Comparison of ENCODE assay signal across 8 mouse cellular contexts in genomic region chrX:71815631-71816345, GRCm38 (mm10). TPM values are rescaled to one million over a fixed set of nuclear protein-coding genes. Genes with fewer than 3 reads are reported as not detected.
A peak's percentile ranks its signal among the peaks of the same experiment; 100 is the strongest.
DNase-seq lines count a peak whose midpoint lies in the region; ATAC-seq and TF ChIP-seq lines count a peak whose summit lies in the region.

Gene Vma21, plus strand, starts transcription at chrX:71815924.

- peak within 1 kb of the TSS; percentile 82 for H3K4me3 ChIP-seq in E14TG2a.4 (replicated peaks; ENCODE audit: low read length)
- H3K4me3 ChIP-seq in embryonic facial prominence, embryonic 12.5 days, result peak within 1 kb of the TSS; percentile 66
- peak within 1 kb of the TSS; percentile 65 for H3K4me3 ChIP-seq in heart, embryonic 11.5 days (ENCODE audit: low read depth, low read length)
- peak within 1 kb of the TSS; percentile 69 for H3K4me3 ChIP-seq in liver, postnatal 0 days (ENCODE audit: low read depth, low read length)

- peak; percentile 0 to 9 for DNase-seq in kidney, postnatal 36 days
- DNase-seq in liver, postnatal 0 days, result peak; percentile 11
- peak; percentile 71 for DNase-seq in skeletal muscle tissue, adult 2 months (ENCODE audit: low read depth, low spot score)
- DNase-seq in ovary, postnatal 36 days (ENCODE audit: low spot score), result no peak

- H3K27me3 ChIP-seq in E14TG2a.4 (ENCODE audit: insufficient read depth, low read length), result no peaks in the 10 kb centered on the region
- H3K27me3 ChIP-seq in embryonic facial prominence, embryonic 12.5 days, result 0 out of 2 replicates have a peak, but pooled peaks cover 3% of the 10 kb centered on the region
- H3K27me3 ChIP-seq in heart, embryonic 11.5 days (ENCODE audit: control insufficient read depth, insufficient read depth, low read length), result no peaks in the 10 kb centered on the region
- H3K27me3 ChIP-seq in liver, postnatal 0 days (ENCODE audit: insufficient read depth, low read length), result no peaks in the 10 kb centered on the region

- H3K27ac ChIP-seq in embryonic facial prominence, embryonic 12.5 days, result peak within 1 kb of the TSS; percentile 73
- H3K27ac ChIP-seq in heart, embryonic 11.5 days (ENCODE audit: low read depth, low read length), result peak within 1 kb of the TSS; percentile 85
- peak within 1 kb of the TSS; percentile 84 for H3K27ac ChIP-seq in liver, postnatal 0 days (ENCODE audit: low read depth)

- peaks cover 14% of the 10 kb centered on the region for H3K4me1 ChIP-seq in E14TG2a.4 (replicated peaks; ENCODE audit: low read depth, low read length)
- H3K4me1 ChIP-seq in embryonic facial prominence, embryonic 12.5 days, result no peaks in the 10 kb centered on the region
- no peaks in the 10 kb centered on the region for H3K4me1 ChIP-seq in heart, embryonic 11.5 days (ENCODE audit: control insufficient read depth, insufficient read depth, low read length)
- no peaks in the 10 kb centered on the region for H3K4me1 ChIP-seq in liver, postnatal 0 days (ENCODE audit: insufficient read depth)

- peak within 1 kb of the TSS; percentile 75 for H3K9ac ChIP-seq in embryonic facial prominence, embryonic 12.5 days
- H3K9ac ChIP-seq in heart, embryonic 11.5 days (ENCODE audit: low read depth, low read length), result peak within 1 kb of the TSS; percentile 76
- H3K9ac ChIP-seq in liver, postnatal 0 days (replicated peaks), result peak within 1 kb of the TSS; percentile 77

- H3K9me3 ChIP-seq in E14TG2a.4 (ENCODE audit: low read length), result no peaks in the 10 kb centered on the region
- H3K9me3 ChIP-seq in embryonic facial prominence, embryonic 12.5 days, result no peaks in the 10 kb centered on the region
- no peaks in the 10 kb centered on the region for H3K9me3 ChIP-seq in heart, embryonic 11.5 days (replicated peaks; ENCODE audit: control insufficient read depth, low read length)
- H3K9me3 ChIP-seq in liver, postnatal 0 days (ENCODE audit: low read length), result no peaks in the 10 kb centered on the region

- peak within 1 kb of the TSS; percentile 44 for H3K4me2 ChIP-seq in embryonic facial prominence, embryonic 12.5 days (replicated peaks)
- peak within 1 kb of the TSS; percentile 65 for H3K4me2 ChIP-seq in heart, embryonic 11.5 days
- peak within 1 kb of the TSS; percentile 69 for H3K4me2 ChIP-seq in liver, postnatal 0 days (ENCODE audit: low read depth, low read length)

- no peak for ATAC-seq in activated CD4-positive, CD25-positive, alpha-beta regulatory T cell, adult 4 months
- ATAC-seq in embryonic facial prominence, embryonic 12.5 days (ENCODE audit: insufficient number of reproducible peaks, insufficient read depth, low FRiP score, low TSS enrichment), result no peak
- ATAC-seq in heart, embryonic 11.5 days (replicated peaks; ENCODE audit: insufficient number of reproducible peaks, low FRiP score, low TSS enrichment), result no peak; the same call in 1 of the 2 replicates
- ATAC-seq in liver, postnatal 0 days, result peak; percentile 1; the same call in 1 of the 2 replicates

- WGBS in embryonic facial prominence, embryonic 12.5 days, result 36% methylated on average over 12 of the region's 12 CpGs
- 37% methylated on average over 12 of the region's 12 CpGs for WGBS in heart, embryonic 11.5 days (ENCODE audit: insufficient replicate concordance)
- WGBS in liver, postnatal 0 days (ENCODE audit: insufficient replicate concordance), result 43% methylated on average over 12 of the region's 12 CpGs

- TF ChIP-seq EP300 in liver, postnatal 0 days (IDR thresholded peaks at IDR 0.05; ENCODE audit: low read depth), result no peak

- TF ChIP-seq CTCF in E14TG2a.4 (conservative IDR thresholded peaks at IDR 0.05; ENCODE audit: low read length), result no peak
- no peak for TF ChIP-seq CTCF in liver, postnatal 0 days (IDR thresholded peaks at IDR 0.05; ENCODE audit: low read depth)

- H3K36me3 ChIP-seq in E14TG2a.4 (ENCODE audit: insufficient read depth, low read length), result no peaks in the 10 kb centered on the region; the same call in 1 of the 2 replicates
- no peaks in the 10 kb centered on the region for H3K36me3 ChIP-seq in embryonic facial prominence, embryonic 12.5 days
- H3K36me3 ChIP-seq in heart, embryonic 11.5 days (ENCODE audit: control insufficient read depth, insufficient read depth, low read length), result no peaks in the 10 kb centered on the region
- no peaks in the 10 kb centered on the region for H3K36me3 ChIP-seq in liver, postnatal 0 days (replicated peaks; ENCODE audit: insufficient read depth, low read length)

RNA-seq across cellular contexts. Expression of gene Vma21, which starts in this region (rescaled TPM):
- 10 to 100 TPM; 40.6 to 46.8 TPM for polyA plus RNA-seq in activated CD4-positive, CD25-positive, alpha-beta regulatory T cell, adult 4 months (2017; shearing (Covaris generic))
- 44.7 and 46.9 TPM in 2 replicates for polyA plus RNA-seq in embryonic facial prominence, embryonic 12.5 days (2016; fragmentation: Nextera tagmentation; extraction: Ambion mirVana)
- 33.1 and 39.8 TPM in 2 replicates for polyA plus RNA-seq in heart, embryonic 11.5 days (2014; fragmentation: Nextera tagmentation; extraction: Ambion mirVana)
- polyA plus RNA-seq in liver, postnatal 0 days (2015; fragmentation: Nextera tagmentation; extraction: Ambion mirVana), result 33.0 and 33.9 TPM in 2 replicates
